Mouse (Mus musculus): ENCODE results near the gene Timm50.

Timm50 gene

GRCm38 (mm10) chr7:28311926-28312543 is at the start of gene Timm50:
Timm50 (minus strand) TSS chr7:28312072.
- DNase-seq (ENCODE audit: low read depth), result peak; percentile 95

- no peak for DNase-seq (ENCODE audit: low read depth)
Measured at GRCm38 (mm10) chr7:28360291-28360690, 48.4 kb upstream of the Timm50 start.

- no peak for DNase-seq (ENCODE audit: low read depth)
Measured at GRCm38 (mm10) chr7:28359854-28360253, 48.0 kb upstream of the Timm50 start.

- no peak for DNase-seq (ENCODE audit: low read depth)
Measured at GRCm38 (mm10) chr7:28358431-28358830, 46.6 kb upstream of the Timm50 start.

- no peak for DNase-seq (ENCODE audit: low read depth)
Measured at GRCm38 (mm10) chr7:28357984-28358383, 46.1 kb upstream of the Timm50 start.

GRCm38 (mm10) chr7:28356981-28357380 is 45.1 kb upstream of the Timm50 start:
- DNase-seq (ENCODE audit: low read depth), result no peak

- no peak for DNase-seq (ENCODE audit: low read depth)
Measured at GRCm38 (mm10) chr7:28355221-28355620, 43.3 kb upstream of the Timm50 start.

GRCm38 (mm10) chr7:28354596-28354995 is 42.7 kb upstream of the Timm50 start:
- DNase-seq (ENCODE audit: low read depth), result no peak

- DNase-seq (ENCODE audit: low read depth), result no peak
Measured at GRCm38 (mm10) chr7:28354113-28354581, 42.3 kb upstream of the Timm50 start.

- DNase-seq (ENCODE audit: low read depth), result no peak
Measured at GRCm38 (mm10) chr7:28353267-28353666, 41.4 kb upstream of the Timm50 start.

DNA sequence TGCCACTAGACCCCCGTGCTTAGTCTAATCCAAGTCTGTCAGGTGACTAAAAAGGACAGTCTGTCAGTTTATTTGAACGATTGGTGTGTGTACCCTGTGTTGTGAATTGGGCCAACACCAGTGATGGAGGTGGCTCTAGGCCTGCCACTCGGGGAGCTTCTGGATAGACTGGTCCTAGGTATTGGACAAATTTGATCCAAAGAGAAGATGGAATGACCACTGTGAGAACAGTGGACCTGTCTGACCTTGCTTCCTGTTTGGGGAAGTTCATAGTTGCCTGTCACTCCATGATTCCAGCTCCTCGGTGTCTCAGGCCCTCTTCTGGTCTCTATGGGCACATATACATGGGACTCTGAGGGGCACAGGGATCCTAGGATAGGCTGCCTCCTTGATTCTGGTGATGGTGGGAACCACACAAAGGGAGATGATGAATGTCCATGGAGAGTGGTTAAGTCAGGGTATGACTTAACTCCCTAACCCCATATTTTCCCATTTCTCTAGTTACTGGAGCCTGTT is 39.9 kb upstream of the Timm50 start:
- no peak for DNase-seq (ENCODE audit: low read depth)

DNA sequence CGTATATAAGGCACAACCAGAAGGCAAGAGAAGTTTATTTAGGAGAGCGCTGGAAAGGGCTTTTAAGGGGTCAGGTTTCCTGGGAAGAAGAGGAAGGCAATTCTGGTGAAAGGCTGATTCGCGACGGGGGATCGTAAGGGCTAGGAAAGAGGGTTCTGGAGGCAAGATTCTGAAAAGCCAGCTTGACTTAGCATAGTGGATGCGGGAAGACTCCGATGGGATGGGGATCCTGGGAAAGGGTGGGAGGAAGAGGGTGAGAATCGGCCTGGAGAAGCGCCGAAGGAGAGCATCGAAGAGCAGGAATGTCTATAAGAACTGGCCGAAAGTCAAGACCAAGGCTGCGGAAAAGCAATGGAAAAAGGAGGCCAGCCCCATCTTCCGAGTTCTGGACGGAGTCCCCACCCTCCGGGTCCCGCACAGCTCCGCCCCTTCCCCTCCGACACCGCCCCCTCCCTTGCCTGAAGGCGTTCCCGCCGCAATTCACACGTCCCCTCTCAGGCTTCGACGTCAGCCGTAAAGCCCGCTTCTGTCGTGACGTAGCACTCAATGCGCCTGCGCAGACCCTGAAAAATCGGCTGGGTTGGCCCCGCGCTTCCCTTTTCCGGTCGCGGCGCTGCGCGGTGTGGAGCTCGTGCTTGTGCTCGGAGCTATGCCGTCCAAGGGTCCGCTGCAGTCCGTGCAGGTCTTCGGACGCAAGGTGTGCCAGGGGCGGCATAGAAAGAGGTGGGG is 38.4 kb upstream of the Timm50 start, which contains the start of gene Rps16:
TSS of gene Rps16 (plus strand) at position 498 of the 729 bp plus-strand sequence.
- peak; percentile 94 for DNase-seq (ENCODE audit: low read depth)

GRCm38 (mm10) chr7:28348601-28349000 is 36.7 kb upstream of the Timm50 start:
- DNase-seq (ENCODE audit: low read depth), result no peak

DNA sequence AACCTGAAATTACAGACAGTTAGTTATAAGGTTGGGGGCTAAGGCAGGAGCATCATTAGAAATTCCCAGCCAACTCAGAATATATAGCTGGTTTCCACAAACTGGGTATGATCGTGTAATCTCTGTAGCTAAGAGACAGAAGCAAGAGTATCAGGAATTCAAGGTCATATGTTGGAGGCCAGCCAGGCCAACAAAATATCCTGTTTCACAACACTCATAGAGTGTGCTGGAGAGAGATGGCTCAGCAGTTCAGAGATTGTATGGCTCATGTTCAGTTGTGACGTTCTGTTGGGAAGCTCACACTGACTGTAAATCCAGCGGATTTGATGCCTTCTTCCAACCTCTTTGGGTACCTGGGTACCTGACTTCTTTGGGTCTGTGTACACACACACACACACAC is 35.9 kb upstream of the Timm50 start:
- no peak for DNase-seq (ENCODE audit: low read depth)

GRCm38 (mm10) chr7:28344637-28345036 is 32.8 kb upstream of the Timm50 start:
- DNase-seq (ENCODE audit: low read depth), result peak; percentile 78

DNA sequence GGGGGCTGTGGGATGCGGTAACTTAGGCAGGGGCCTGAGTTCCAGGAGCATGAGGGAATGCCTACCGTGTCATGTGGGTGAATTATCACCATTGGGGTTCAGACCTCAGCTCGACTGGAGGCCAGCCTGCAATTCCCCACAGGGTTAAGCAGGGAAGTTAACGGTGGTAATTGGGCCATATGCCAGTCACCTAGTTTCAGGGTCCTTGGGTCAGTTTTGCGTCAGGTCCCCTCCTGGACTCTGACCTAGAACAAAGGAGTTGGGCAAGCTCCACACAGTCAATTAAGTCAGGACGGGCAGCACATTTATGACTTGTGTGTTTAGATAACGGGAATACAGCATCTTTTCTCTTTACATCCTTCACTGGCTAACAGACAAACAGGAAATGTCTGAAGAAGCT is 29.5 kb upstream of the Timm50 start:
- no peak for DNase-seq (ENCODE audit: low read depth)

GRCm38 (mm10) chr7:28339213-28339917 is 27.5 kb upstream of the Timm50 start:
- peak; percentile 52 for DNase-seq (ENCODE audit: low read depth)

DNA sequence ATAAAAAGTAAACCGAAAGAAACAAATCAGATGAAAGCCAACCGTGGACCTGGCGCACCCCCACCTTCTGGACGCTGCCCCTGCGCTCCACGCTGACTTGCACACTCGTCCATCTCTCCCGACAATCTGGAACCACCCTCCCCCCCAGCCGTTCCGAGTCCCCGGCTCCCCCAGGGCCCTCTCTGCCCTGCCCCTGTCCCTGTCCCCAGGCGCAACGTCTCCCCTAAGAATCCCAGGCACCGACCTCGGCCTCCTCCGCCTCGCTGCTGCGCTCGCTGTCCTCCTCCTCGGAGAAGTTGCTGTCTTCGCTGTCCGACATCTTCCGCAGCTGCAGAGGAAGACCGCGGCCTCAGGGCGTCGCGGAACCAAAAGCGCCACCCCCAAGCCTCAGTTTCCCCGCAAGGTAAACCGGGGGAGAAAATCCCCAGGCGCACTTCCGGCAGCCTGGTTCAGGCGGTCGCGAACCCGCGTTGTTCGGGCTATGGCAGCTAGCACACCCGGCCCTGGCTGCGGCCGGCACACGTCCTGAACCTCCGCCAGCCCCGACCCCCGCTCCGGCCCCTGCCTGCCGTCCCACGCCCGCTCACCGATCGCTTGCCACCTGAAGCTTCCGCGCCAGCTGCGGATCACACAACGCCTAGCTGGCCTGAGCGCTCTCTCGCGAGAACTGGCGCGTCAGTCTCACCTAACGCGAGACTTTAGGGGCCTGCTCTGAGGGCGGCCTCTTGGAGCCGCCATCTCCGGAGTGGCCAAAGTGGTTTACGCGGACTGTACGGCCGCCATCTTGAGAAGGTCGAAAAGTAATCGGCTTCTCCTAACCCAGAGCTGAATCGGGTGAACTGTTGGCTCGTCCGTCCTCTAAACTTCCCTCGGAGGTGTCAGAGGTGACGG is 26.5 kb upstream of the Timm50 start, which contains the start of gene Supt5:
TSS of gene Supt5 (minus strand) at position 639 of the 891 bp plus-strand sequence.
- peak; percentile 99 for DNase-seq (ENCODE audit: low read depth)

DNA sequence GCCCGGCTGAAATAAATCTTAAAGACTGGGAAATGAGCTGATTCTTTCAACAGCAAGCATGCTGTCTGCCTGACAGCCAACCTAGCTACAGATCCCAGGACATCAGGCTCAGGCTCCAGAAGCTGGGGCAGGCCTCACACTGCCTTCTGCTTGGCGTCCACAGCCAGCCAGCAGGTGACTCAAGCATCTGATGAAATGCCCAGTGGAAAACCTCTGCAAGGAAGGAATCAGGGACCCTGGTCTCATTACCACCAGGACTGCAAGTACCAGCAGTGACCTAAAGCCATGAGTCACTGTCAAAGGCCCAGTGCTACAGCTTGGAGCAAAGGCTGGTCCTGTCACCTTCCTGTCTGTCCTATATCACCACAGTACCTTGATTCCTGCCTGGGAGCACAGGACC is 23.6 kb upstream of the Timm50 start:
- DNase-seq (ENCODE audit: low read depth), result no peak

- no peak for DNase-seq (ENCODE audit: low read depth)
Measured at GRCm38 (mm10) chr7:28334534-28334933, 22.7 kb upstream of the Timm50 start.

DNA sequence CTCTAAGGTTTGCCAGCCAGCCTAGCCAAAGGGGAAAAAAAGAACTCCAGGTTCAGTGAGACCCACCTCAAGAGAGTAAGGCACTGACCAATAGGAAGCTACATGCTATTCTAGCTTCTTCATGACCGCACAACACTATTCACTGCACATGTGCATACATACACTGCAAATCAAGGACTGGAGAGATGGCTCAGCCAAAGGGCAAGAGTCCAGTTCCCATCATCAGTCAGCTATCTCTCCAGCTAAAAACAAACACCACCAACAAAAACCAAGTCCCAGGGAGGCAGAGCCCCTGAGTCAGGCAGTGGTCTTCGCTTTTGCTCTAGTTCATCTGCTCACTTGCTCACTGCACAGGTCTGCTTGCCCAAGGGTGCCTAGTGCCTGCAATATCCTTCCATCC is 16.4 kb upstream of the Timm50 start:
- DNase-seq (ENCODE audit: low read depth), result no peak

DNA sequence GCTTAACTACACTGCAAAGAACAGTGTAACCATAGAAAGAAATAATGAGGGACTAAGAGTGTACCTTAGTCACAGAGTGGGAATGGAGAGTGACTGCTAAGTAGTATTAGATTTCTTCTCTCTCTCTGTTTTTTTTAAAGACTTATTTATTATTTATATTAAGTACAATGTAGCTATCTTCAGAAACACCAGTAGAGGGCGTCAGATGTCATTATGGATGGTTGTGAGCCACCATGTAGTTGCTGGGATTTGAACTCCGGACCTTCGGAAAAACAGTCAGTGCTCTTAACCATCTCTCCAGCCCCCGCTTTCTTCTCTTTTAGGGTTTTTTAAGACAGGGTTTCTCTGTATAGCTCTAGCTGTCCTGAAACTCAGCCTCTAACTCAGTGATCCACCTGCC is 14.6 kb upstream of the Timm50 start:
- DNase-seq (ENCODE audit: low read depth), result no peak
